Mouse (Mus musculus) liver, embryonic 14.5 days (tissue): ENCODE measurements around the gene Mycn. TPM values are rescaled to one million over a fixed set of nuclear protein-coding genes. Genes with fewer than 3 reads are reported as not detected.

Experiments
- ATAC-seq: fragments of 200-750 bp; cut with Nextera tagmentation; 2 replicates; pipeline ENCODE4 v1.8.0; 2017; ENCODE audit warnings: moderate number of reproducible peaks, mild to moderate bottlenecking, moderate library complexity; ENCODE audit not compliant: insufficient read depth
- DNase-seq, 3 experiments: peaks; one replicate each; pipeline ENCODE4 v3.0.0-alpha.2; 2012 to 2013; ENCODE audit warnings: low read depth in 3 of 3, low spot score in 3 of 3
- H3K27ac ChIP-seq: fragments of 300-500 bp; sonication (generic); 2 replicates; pipeline ENCODE4 v1.5.1; 2014; ENCODE audit warnings: moderate library complexity, mild to moderate bottlenecking, control low read depth, inconsistent platforms
- H3K27me3 ChIP-seq: fragments of 300-500 bp; sonication (generic); 2 replicates; pipeline ENCODE4 v1.6.1; 2014; ENCODE audit warnings: mild to moderate bottlenecking, low read length, moderate library complexity; ENCODE audit not compliant: control insufficient read depth, insufficient read depth
- H3K36me3 ChIP-seq: fragments of 300-500 bp; sonication (generic); replicated peaks from 2 replicates; pipeline ENCODE4 v1.6.1; 2014; ENCODE audit warnings: low read depth; ENCODE audit not compliant: control insufficient read depth, insufficient read depth
- H3K4me1 ChIP-seq, 2 experiments: fragments of 200-500 bp in 1 of 2; fragments of 300-500 bp in 1 of 2; sonication (generic) in 1 of 2; replicated peaks; 2 replicates each; pipeline ENCODE4 v1.6.1; 2012 to 2014; ENCODE audit warnings: antibody characterized with exemption in 1 of 2, inconsistent platforms in 1 of 2, low read length in 1 of 2; ENCODE audit not compliant: control insufficient read depth in 2 of 2, insufficient read depth in 2 of 2
- H3K4me2 ChIP-seq: fragments of 300-500 bp; sonication (generic); 2 replicates; pipeline ENCODE4 v1.6.1; 2014; ENCODE audit warnings: low read depth, mild to moderate bottlenecking, control low read depth, moderate library complexity
- H3K4me3 ChIP-seq, 2 experiments: fragments of 200-500 bp in 1 of 2; fragments of 300-500 bp in 1 of 2; sonication (generic) in 1 of 2; 2 replicates each; pipeline ENCODE4 v1.5.1; 2012 to 2014; ENCODE audit warnings: low read depth in 2 of 2, low read length in 2 of 2, mild to moderate bottlenecking in 2 of 2, control low read depth in 1 of 2, inconsistent platforms in 1 of 2, moderate library complexity in 1 of 2; ENCODE audit not compliant: insufficient read depth in 1 of 2
- H3K9ac ChIP-seq: fragments of 300-500 bp; sonication (generic); replicated peaks from 2 replicates; pipeline ENCODE4 v1.6.1; 2014; ENCODE audit warnings: mild to moderate bottlenecking, control low read depth, moderate library complexity
- H3K9me3 ChIP-seq: fragments of 300-500 bp; sonication (generic); 2 replicates; pipeline ENCODE4 v1.6.1; 2016; ENCODE audit warnings: low read length, mixed read lengths; ENCODE audit not compliant: control insufficient read depth
- CTCF ChIP-seq: IDR thresholded peaks from 2 replicates; pipeline ENCODE4 v1.5.1; 2016; ENCODE audit warnings: antibody characterized with exemption, low read depth, control low read depth
- EP300 ChIP-seq: IDR thresholded peaks from 2 replicates; pipeline ENCODE4 v1.6.1; 2016; ENCODE audit warnings: antibody characterized with exemption, low read depth
- WGBS: fragments of 180-500 bp; shearing (Covaris S2); extraction: QIAGEN DNeasy Blood & Tissue Kit; methylation state at CpG from one replicate; pipeline ENCODE4 v1.1.7; 2014; ENCODE audit not compliant: insufficient replicate concordance; 5-methylcytosine and 5-hydroxymethylcytosine counted together
- polyA plus RNA-seq, 2 experiments: library from polyadenylated mRNA; depleted of rRNA in 1 of 2; stranded (reverse) in 1 of 2; unstranded in 1 of 2; fragments of >200 nt; fragmentation: Nextera tagmentation in 1 of 2; extraction: Ambion mirVana in 1 of 2; gene quantifications; 2 replicates each; pipeline versions ENCODE4 v1.2.1 to v1.2.3; 2012 to 2014

Gene Mycn
- polyA plus RNA-seq, 2 experiments = 2.9 to 3.9 TPM

GRCm38 (mm10) chr12:12972756-12973435, 31.2 kb upstream of the Mycn start:
- DNase-seq (no peak), ATAC-seq (no peak)
- no peaks in the 10 kb centered on the region for H3K9me3 ChIP-seq
- TF ChIP-seq CTCF = no peak
- no peak overlapping the region for H3K27ac ChIP-seq
- no peaks in the 10 kb centered on the region for H3K36me3 ChIP-seq
- no peak overlapping the region for H3K9ac ChIP-seq
- 46% methylated on average over 8 of the region's 8 CpGs for WGBS
- H3K4me2 ChIP-seq = no peak overlapping the region
- H3K4me3 ChIP-seq = no peak overlapping the region
- H3K4me1 ChIP-seq = no peaks in the 10 kb centered on the region
- H3K27me3 ChIP-seq = no peaks in the 10 kb centered on the region

- Histone ChIP-seq H3K27ac (no peak overlapping the region), H3K36me3 (no peaks in the 10 kb centered on the region), H3K4me2 (no peak overlapping the region), H3K4me3 (no peak overlapping the region), H3K27me3 (no peaks in the 10 kb centered on the region), H3K9ac (no peak overlapping the region), H3K4me1 (no peaks in the 10 kb centered on the region), H3K9me3 (no peaks in the 10 kb centered on the region)
- WGBS = 39% methylated on average over 2 of the region's 2 CpGs
- TF ChIP-seq EP300 (no peak), CTCF (no peak)
- ATAC-seq (no peak), DNase-seq (no peak)
Measured at GRCm38 (mm10) chr12:12967946-12968345, 26.2 kb upstream of the Mycn start.

- Histone ChIP-seq H3K9me3 (no peaks in the 10 kb centered on the region), H3K36me3 (no peaks in the 10 kb centered on the region), H3K27me3 (no peaks in the 10 kb centered on the region), H3K9ac (no peak overlapping the region), H3K4me1 (no peaks in the 10 kb centered on the region), H3K27ac (no peak overlapping the region), H3K4me3 (no peak overlapping the region), H3K4me2 (no peak overlapping the region)
- 57% methylated on average over 3 of the region's 3 CpGs for WGBS
- ATAC-seq (no peak), DNase-seq (no peak)
- TF ChIP-seq CTCF = no peak
- TF ChIP-seq EP300 = no peak
Measured at GRCm38 (mm10) chr12:12964856-12965255, 23.1 kb upstream of the Mycn start.

GRCm38 (mm10) chr12:12947606-12948005, 5.9 kb upstream of the Mycn start:
- WGBS = 59% methylated on average over 4 of the region's 4 CpGs
- peaks cover 9% of the 10 kb centered on the region; the same call in 1 of the 2 replicates for H3K27me3 ChIP-seq
- H3K4me3 ChIP-seq = no peak overlapping the region
- ATAC-seq = no peak
- H3K9me3 ChIP-seq = no peaks in the 10 kb centered on the region
- H3K36me3 ChIP-seq = no peaks in the 10 kb centered on the region
- no peak overlapping the region for H3K27ac ChIP-seq
- no peak overlapping the region for H3K4me2 ChIP-seq
- no peak for DNase-seq
- H3K4me1 ChIP-seq = no peaks in the 10 kb centered on the region; a peak in 2 of 4 replicates
- TF ChIP-seq EP300 (no peak), CTCF (no peak)
- no peak overlapping the region for H3K9ac ChIP-seq

GRCm38 (mm10) chr12:12943288-12943687, 1.6 kb upstream of the Mycn start:
- Histone ChIP-seq H3K4me2 (no peak overlapping the region), H3K9me3 (no peaks in the 10 kb centered on the region), H3K36me3 (no peaks in the 10 kb centered on the region), H3K27ac (no peak overlapping the region), H3K27me3 (peaks cover 50% of the 10 kb centered on the region), H3K4me1 (no peaks in the 10 kb centered on the region; a peak in 2 of 4 replicates), H3K4me3 (no peak overlapping the region), H3K9ac (no peak overlapping the region)
- WGBS = 52% methylated on average over 6 of the region's 6 CpGs
- ATAC-seq (no peak), DNase-seq (no peak)
- TF ChIP-seq EP300 = no peak
- no peak for TF ChIP-seq CTCF
